Mouse (Mus musculus) heart, embryonic 14.5 days (tissue): ENCODE results near the gene Zfp101. TPM values are rescaled to one million over a fixed set of nuclear protein-coding genes. Genes with fewer than 3 reads are reported as not detected.

Source experiments
- ATAC-seq: fragments of 200-750 bp; cut with Nextera tagmentation; 2 replicates; pipeline ENCODE4 v1.8.0; 2017; ENCODE audit warnings: low read depth, moderate TSS enrichment; ENCODE audit not compliant: insufficient number of reproducible peaks, insufficient read depth, low FRiP score
- H3K27ac ChIP-seq, 2 experiments: fragments of 200-500 bp in 1 of 2; fragments of 300-500 bp in 1 of 2; sonication (generic) in 1 of 2; replicated peaks in 1 of 2; 2 replicates each; pipeline ENCODE4 v1.5.1; 2012 to 2014; ENCODE audit warnings: low read depth in 2 of 2, low read length in 2 of 2, control low read depth in 1 of 2, mild to moderate bottlenecking in 1 of 2, mixed read lengths in 1 of 2; ENCODE audit not compliant: control insufficient read depth in 1 of 2, insufficient read depth in 1 of 2
- H3K27me3 ChIP-seq: fragments of 300-500 bp; sonication (generic); 2 replicates; pipeline ENCODE4 v1.6.1; 2014; ENCODE audit warnings: mild to moderate bottlenecking, low read length, control low read depth; ENCODE audit not compliant: control insufficient read depth, insufficient read depth
- H3K36me3 ChIP-seq: fragments of 300-500 bp; sonication (generic); 2 replicates; pipeline ENCODE4 v1.6.1; 2014; ENCODE audit warnings: mild to moderate bottlenecking, control low read depth, low read length, mixed read lengths; ENCODE audit not compliant: control insufficient read depth, insufficient read depth
- H3K4me1 ChIP-seq, 2 experiments: fragments of 200-500 bp in 1 of 2; fragments of 300-500 bp in 1 of 2; sonication (generic) in 1 of 2; 2 replicates each; pipeline ENCODE4 v1.6.1; 2012 to 2014; ENCODE audit warnings: low read length in 2 of 2, control low read depth in 1 of 2, mixed read lengths in 1 of 2; ENCODE audit not compliant: control insufficient read depth in 2 of 2, insufficient read depth in 2 of 2
- H3K4me2 ChIP-seq: fragments of 300-500 bp; sonication (generic); 2 replicates; pipeline ENCODE4 v1.6.1; 2014; ENCODE audit warnings: mild to moderate bottlenecking, low read length
- H3K4me3 ChIP-seq, 2 experiments: fragments of 200-500 bp in 1 of 2; fragments of 300-500 bp in 1 of 2; sonication (generic) in 1 of 2; 2 replicates each; pipeline ENCODE4 v1.5.1; 2012 to 2014; ENCODE audit warnings: low read length in 2 of 2, mild to moderate bottlenecking in 2 of 2, control low read depth in 1 of 2, low read depth in 1 of 2, moderate library complexity in 1 of 2; ENCODE audit not compliant: control insufficient read depth in 1 of 2, insufficient read depth in 1 of 2
- H3K9ac ChIP-seq: fragments of 300-500 bp; sonication (generic); 2 replicates; pipeline ENCODE4 v1.6.1; 2014; ENCODE audit warnings: mild to moderate bottlenecking, low read length
- H3K9me3 ChIP-seq: fragments of 300-500 bp; sonication (generic); 2 replicates; pipeline ENCODE4 v1.6.1; 2016; ENCODE audit warnings: low read length, control low read depth; ENCODE audit not compliant: control insufficient read depth
- WGBS: fragments of 180-500 bp; shearing (Covaris S2); extraction: QIAGEN DNeasy Blood & Tissue Kit; methylation state at CpG from one replicate; pipeline ENCODE4 v1.1.7; 2014; 5-methylcytosine and 5-hydroxymethylcytosine counted together
- polyA plus RNA-seq: library from polyadenylated mRNA; unstranded; fragments of >200 nt; fragmentation: Nextera tagmentation; extraction: Ambion mirVana; gene quantifications from 2 replicates; pipeline ENCODE4 v1.2.1, GENCODE M21; 2014

Zfp101 gene
- polyA plus RNA-seq, result 7.3 and 7.8 TPM in 2 replicates

GRCm38 (mm10) chr17:33394182-33395034 is at the start of gene Zfp101:
Gene Zfp101, minus strand, starts transcription at chr17:33394641.
- Histone ChIP-seq H3K9me3 (no peaks in the 10 kb centered on the region), H3K27ac (peak within 1 kb of the TSS; percentile 68 to 79), H3K9ac (peak within 1 kb of the TSS; percentile 78), H3K36me3 (no peaks in the 10 kb centered on the region), H3K4me1 (0 out of 4 replicates have a peak, but pooled peaks cover 0 to 5% of the 10 kb centered on the region in 2 experiments), H3K4me3 (peak within 1 kb of the TSS; percentile 85 to 87), H3K27me3 (no peaks in the 10 kb centered on the region), H3K4me2 (peak within 1 kb of the TSS; percentile 69)
- 1% methylated on average over 44 of the region's 44 CpGs for WGBS
- ATAC-seq, result peak; percentile 90

- Histone ChIP-seq H3K27ac (no peak overlapping the region), H3K27me3 (no peaks in the 10 kb centered on the region), H3K4me3 (no peak overlapping the region), H3K36me3 (no peaks in the 10 kb centered on the region), H3K9ac (no peak overlapping the region), H3K9me3 (no peaks in the 10 kb centered on the region), H3K4me1 (peaks cover 7 to 12% of the 10 kb centered on the region in 2 experiments; a peak in 3 of 4 replicates), H3K4me2 (no peak overlapping the region)
- ATAC-seq, result no peak
Observed at GRCm38 (mm10) chr17:33441159-33441558, 46.7 kb upstream of the Zfp101 start.

DNA sequence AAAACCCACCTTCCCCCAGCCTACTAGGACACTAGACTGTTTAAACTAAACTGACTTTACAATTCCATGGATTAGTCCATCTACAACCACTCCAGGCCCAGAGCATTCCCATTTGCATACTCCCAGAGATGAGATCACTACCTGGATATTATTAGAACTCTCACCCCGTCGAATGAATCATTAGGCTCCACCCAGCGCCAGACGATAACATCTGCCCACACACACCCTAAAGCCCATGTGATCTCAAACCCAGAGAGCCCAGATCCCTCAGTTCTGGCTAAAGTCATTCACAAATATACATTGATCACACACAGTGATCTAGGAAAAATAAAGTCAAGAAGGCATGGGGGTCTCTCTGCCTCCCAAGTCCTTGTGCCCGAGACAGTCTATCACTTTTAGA is 45.5 kb upstream of the Zfp101 start:
- WGBS, result 23% methylated on average over 5 of the region's 5 CpGs
- ATAC-seq, result no peak
- Histone ChIP-seq H3K27ac (no peak overlapping the region), H3K4me1 (peaks cover 7 to 12% of the 10 kb centered on the region in 2 experiments; a peak in 3 of 4 replicates), H3K9me3 (no peaks in the 10 kb centered on the region), H3K9ac (no peak overlapping the region), H3K36me3 (no peaks in the 10 kb centered on the region), H3K27me3 (no peaks in the 10 kb centered on the region), H3K4me3 (no peak overlapping the region), H3K4me2 (no peak overlapping the region)

- no peak for ATAC-seq
- Histone ChIP-seq H3K4me3 (no peak overlapping the region), H3K4me1 (peaks cover 7 to 12% of the 10 kb centered on the region in 2 experiments; a peak in 3 of 4 replicates), H3K36me3 (no peaks in the 10 kb centered on the region), H3K27ac (no peak overlapping the region), H3K4me2 (no peak overlapping the region), H3K9me3 (no peaks in the 10 kb centered on the region), H3K9ac (no peak overlapping the region), H3K27me3 (no peaks in the 10 kb centered on the region)
- WGBS, result 76% methylated on average over 1 of the region's 1 CpGs
Observed at GRCm38 (mm10) chr17:33439148-33439547, 44.7 kb upstream of the Zfp101 start.

- WGBS, result 25% methylated on average over 3 of the region's 3 CpGs
- Histone ChIP-seq H3K27ac (no peak within 1 kb of the TSS), H3K9me3 (no peaks in the 10 kb centered on the region), H3K36me3 (no peaks in the 10 kb centered on the region), H3K4me3 (no peak within 1 kb of the TSS), H3K27me3 (no peaks in the 10 kb centered on the region), H3K4me1 (no peaks in the 10 kb centered on the region), H3K9ac (no peak within 1 kb of the TSS), H3K4me2 (no peak within 1 kb of the TSS)
- no peak for ATAC-seq
Observed at GRCm38 (mm10) chr17:33432019-33432946, 37.8 kb upstream of the Zfp101 start, which contains the start of gene Actl9. Gene Actl9, plus strand, starts transcription at chr17:33432896.

DNA sequence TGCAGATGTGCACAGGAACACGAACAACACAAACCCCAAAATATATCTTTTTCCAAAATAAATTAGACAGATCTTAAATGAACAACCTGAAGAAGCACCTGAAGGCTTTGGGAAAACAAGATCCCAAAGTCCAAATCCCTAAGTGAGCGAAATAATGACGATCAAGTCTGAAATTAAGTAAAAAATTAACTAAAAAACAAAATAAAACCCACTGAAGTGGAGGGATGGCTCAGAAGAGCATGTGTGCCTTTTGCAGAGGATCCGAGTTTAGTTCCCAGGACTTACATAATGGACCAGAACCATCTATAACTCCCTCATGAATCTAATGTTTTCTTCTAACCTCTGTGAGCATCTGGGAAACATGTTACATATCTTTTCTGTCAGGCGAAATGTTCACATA is 2.2 kb downstream of the Zfp101 start:
- Histone ChIP-seq H3K9me3 (no peaks in the 10 kb centered on the region), H3K27ac (no peak overlapping the region), H3K9ac (no peak overlapping the region), H3K4me3 (no peak overlapping the region), H3K36me3 (no peaks in the 10 kb centered on the region), H3K4me2 (no peak overlapping the region), H3K27me3 (no peaks in the 10 kb centered on the region), H3K4me1 (0 out of 4 replicates have a peak, but pooled peaks cover 0 to 5% of the 10 kb centered on the region in 2 experiments)
- WGBS, result 93% methylated on average over 5 of the region's 5 CpGs
- ATAC-seq, result no peak

- no peaks in the 10 kb centered on the region for H3K9me3 ChIP-seq
Observed at GRCm38 (mm10) chr17:33385705-33386104, 8.7 kb downstream of the Zfp101 start.

More at GRCm38 (mm10) chr17:33385705-33386104, 8.7 kb downstream of the Zfp101 start:
- Histone ChIP-seq H3K36me3 (peaks cover 49% of the 10 kb centered on the region), H3K4me1 (no peaks in the 10 kb centered on the region), H3K27me3 (no peaks in the 10 kb centered on the region), H3K4me3 (no peak overlapping the region), H3K27ac (no peak overlapping the region), H3K9ac (no peak overlapping the region), H3K4me2 (no peak overlapping the region)
- ATAC-seq, result no peak
